Mouse (Mus musculus) liver, embryonic 12.5 days (tissue): ENCODE measurements around the gene Itsn1. TPM values are rescaled to one million over a fixed set of nuclear protein-coding genes. Genes with fewer than 3 reads are reported as not detected.

ENCODE experiments used
- ATAC-seq: fragments of 200-750 bp; cut with Nextera tagmentation; 2 replicates; pipeline ENCODE4 v1.8.0; 2017; ENCODE audit warnings: moderate number of reproducible peaks, mild to moderate bottlenecking, moderate library complexity
- H3K27ac ChIP-seq: fragments of 300-500 bp; sonication (generic); 2 replicates; pipeline ENCODE4 v1.5.1; 2016; ENCODE audit warnings: mild to moderate bottlenecking
- H3K27me3 ChIP-seq: fragments of 300-500 bp; sonication (generic); replicated peaks from 2 replicates; pipeline ENCODE4 v1.6.1; 2016; ENCODE audit warnings: mild to moderate bottlenecking, moderate library complexity
- H3K36me3 ChIP-seq: fragments of 300-500 bp; sonication (generic); 2 replicates; pipeline ENCODE4 v1.6.1; 2016; ENCODE audit warnings: mild to moderate bottlenecking, moderate library complexity
- H3K4me1 ChIP-seq: fragments of 300-500 bp; sonication (generic); 2 replicates; pipeline ENCODE4 v1.6.1; 2016
- H3K4me2 ChIP-seq: fragments of 300-500 bp; sonication (generic); 2 replicates; pipeline ENCODE4 v1.6.1; 2016; ENCODE audit warnings: mild to moderate bottlenecking, moderate library complexity
- H3K4me3 ChIP-seq: fragments of 300-500 bp; sonication (generic); 2 replicates; pipeline ENCODE4 v1.5.1; 2016; ENCODE audit warnings: mild to moderate bottlenecking, moderate library complexity
- H3K9ac ChIP-seq: fragments of 300-500 bp; sonication (generic); 2 replicates; pipeline ENCODE4 v1.6.1; 2016; ENCODE audit warnings: mild to moderate bottlenecking, moderate library complexity
- H3K9me3 ChIP-seq: fragments of 300-500 bp; sonication (generic); replicated peaks from 2 replicates; pipeline ENCODE4 v1.6.1; 2016; ENCODE audit warnings: mild to moderate bottlenecking, moderate library complexity
- WGBS: fragments of 180-500 bp; shearing (Covaris S2); methylation state at CpG from one replicate; pipeline ENCODE4 v1.1.7; 2016; ENCODE audit not compliant: insufficient replicate concordance; 5-methylcytosine and 5-hydroxymethylcytosine counted together
- polyA plus RNA-seq: library from polyadenylated mRNA; unstranded; fragments of >200 nt; fragmentation: Nextera tagmentation; extraction: Ambion mirVana; gene quantifications from 2 replicates; pipeline ENCODE4 v1.2.1, GENCODE M21; 2016

Itsn1 gene
- polyA plus RNA-seq, 1 experiment from 2014 or later = 47.5 TPM

GRCm38 (mm10) chr16:91822325-91822724, 93.2 kb downstream of the Itsn1 start:
- WGBS = 63% methylated on average over 7 of the region's 7 CpGs
- peak overlapping the region; percentile 60 for H3K4me2 ChIP-seq
- peaks cover 89% of the 10 kb centered on the region for H3K36me3 ChIP-seq
- peaks cover 5% of the 10 kb centered on the region; the same call in 1 of the 2 replicates for H3K9me3 ChIP-seq
- peaks cover 68% of the 10 kb centered on the region for H3K4me1 ChIP-seq
- H3K9ac ChIP-seq = peak overlapping the region; percentile 44; the same call in 1 of the 2 replicates
- ATAC-seq = no peak
- peak overlapping the region; percentile 81 for H3K27ac ChIP-seq
- H3K27me3 ChIP-seq = peaks cover 4% of the 10 kb centered on the region; the same call in 1 of the 2 replicates
- no peak overlapping the region for H3K4me3 ChIP-seq

GRCm38 (mm10) chr16:91822759-91823158, 93.7 kb downstream of the Itsn1 start:
- peak overlapping the region; percentile 44 for H3K9ac ChIP-seq
- peak; percentile 88 for ATAC-seq
- H3K27me3 ChIP-seq = peaks cover 4% of the 10 kb centered on the region; the same call in 1 of the 2 replicates
- peak overlapping the region; percentile 15; the same call in 1 of the 2 replicates for H3K4me3 ChIP-seq
- peak overlapping the region; percentile 60 for H3K4me2 ChIP-seq
- H3K4me1 ChIP-seq = peaks cover 73% of the 10 kb centered on the region
- H3K9me3 ChIP-seq = peaks cover 5% of the 10 kb centered on the region; the same call in 1 of the 2 replicates
- WGBS = 43% methylated on average over 6 of the region's 6 CpGs
- peaks cover 89% of the 10 kb centered on the region for H3K36me3 ChIP-seq
- H3K27ac ChIP-seq = peak overlapping the region; percentile 81

- Histone ChIP-seq H3K9me3 (no peaks in the 10 kb centered on the region), H3K9ac (no peak overlapping the region; the same call in 1 of the 2 replicates), H3K27ac (peak overlapping the region; percentile 64), H3K4me2 (no peak overlapping the region; the same call in 1 of the 2 replicates), H3K36me3 (peaks cover 89% of the 10 kb centered on the region), H3K4me1 (peaks cover 73% of the 10 kb centered on the region), H3K4me3 (no peak overlapping the region), H3K27me3 (no peaks in the 10 kb centered on the region; the same call in 1 of the 2 replicates)
- ATAC-seq = peak; percentile 62
- WGBS = 16% methylated on average over 9 of the region's 9 CpGs
These were observed 96.8 kb downstream of the Itsn1 start for GRCm38 (mm10) chr16:91825774-91826325.

- Histone ChIP-seq H3K4me2 (no peak overlapping the region), H3K4me3 (no peak overlapping the region), H3K9me3 (no peaks in the 10 kb centered on the region), H3K36me3 (peaks cover 89% of the 10 kb centered on the region), H3K9ac (no peak overlapping the region), H3K4me1 (peaks cover 66% of the 10 kb centered on the region), H3K27me3 (no peaks in the 10 kb centered on the region; the same call in 1 of the 2 replicates), H3K27ac (peak overlapping the region; percentile 67)
- no peak for ATAC-seq
- WGBS = 83% methylated on average over 2 of the region's 2 CpGs
These were observed 97.8 kb downstream of the Itsn1 start for GRCm38 (mm10) chr16:91826893-91827292.

- peaks cover 89% of the 10 kb centered on the region for H3K36me3 ChIP-seq
- 0 out of 2 replicates have a peak overlapping the region, but pooled peaks have one; percentile 12 for H3K27ac ChIP-seq
These were observed 98.4 kb downstream of the Itsn1 start for GRCm38 (mm10) chr16:91827456-91827855.

GRCm38 (mm10) chr16:91828160-91828559, 99.1 kb downstream of the Itsn1 start:
- ATAC-seq = no peak
- H3K4me1 ChIP-seq = peaks cover 53% of the 10 kb centered on the region
- 79% methylated on average over 7 of the region's 7 CpGs for WGBS
- H3K36me3 ChIP-seq = peaks cover 87% of the 10 kb centered on the region
- no peak overlapping the region for H3K4me2 ChIP-seq
- H3K27me3 ChIP-seq = no peaks in the 10 kb centered on the region; the same call in 1 of the 2 replicates
- H3K27ac ChIP-seq = peak overlapping the region; percentile 59; the same call in 1 of the 2 replicates
- no peak overlapping the region for H3K9ac ChIP-seq
- H3K9me3 ChIP-seq = no peaks in the 10 kb centered on the region
- no peak overlapping the region for H3K4me3 ChIP-seq

More at GRCm38 (mm10) chr16:91827456-91827855, 98.4 kb downstream of the Itsn1 start:
- Histone ChIP-seq H3K27me3 (no peaks in the 10 kb centered on the region; the same call in 1 of the 2 replicates), H3K9me3 (no peaks in the 10 kb centered on the region), H3K9ac (no peak overlapping the region), H3K4me3 (no peak overlapping the region), H3K4me2 (no peak overlapping the region), H3K4me1 (peaks cover 60% of the 10 kb centered on the region)
- 75% methylated on average over 5 of the region's 5 CpGs for WGBS
- ATAC-seq = no peak

GRCm38 (mm10) chr16:91828603-91829002, 99.5 kb downstream of the Itsn1 start:
- WGBS = 69% methylated on average over 5 of the region's 5 CpGs
- H3K27ac ChIP-seq = no peak overlapping the region

GRCm38 (mm10) chr16:91829121-91829520, 100.0 kb downstream of the Itsn1 start:
- no peak overlapping the region for H3K4me2 ChIP-seq
- 79% methylated on average over 5 of the region's 5 CpGs for WGBS
- H3K27ac ChIP-seq = no peak overlapping the region
- peaks cover 82% of the 10 kb centered on the region for H3K36me3 ChIP-seq
- no peak overlapping the region for H3K9ac ChIP-seq
- H3K4me3 ChIP-seq = no peak overlapping the region
- ATAC-seq = no peak
- peaks cover 44% of the 10 kb centered on the region for H3K4me1 ChIP-seq
- H3K27me3 ChIP-seq = no peaks in the 10 kb centered on the region; the same call in 1 of the 2 replicates
- H3K9me3 ChIP-seq = no peaks in the 10 kb centered on the region

More at GRCm38 (mm10) chr16:91828603-91829002, 99.5 kb downstream of the Itsn1 start:
- H3K27me3 ChIP-seq = no peaks in the 10 kb centered on the region; the same call in 1 of the 2 replicates
- ATAC-seq = no peak
- no peak overlapping the region for H3K4me3 ChIP-seq
- H3K4me1 ChIP-seq = peaks cover 49% of the 10 kb centered on the region
- H3K36me3 ChIP-seq = peaks cover 87% of the 10 kb centered on the region
- no peak overlapping the region for H3K4me2 ChIP-seq
- H3K9ac ChIP-seq = no peak overlapping the region
- H3K9me3 ChIP-seq = no peaks in the 10 kb centered on the region

GRCm38 (mm10) chr16:91830260-91830659, 101.2 kb downstream of the Itsn1 start:
- no peak overlapping the region for H3K9ac ChIP-seq
- no peak overlapping the region for H3K4me3 ChIP-seq
- peaks cover 34% of the 10 kb centered on the region for H3K4me1 ChIP-seq
- no peaks in the 10 kb centered on the region; the same call in 1 of the 2 replicates for H3K27me3 ChIP-seq
- no peak overlapping the region for H3K27ac ChIP-seq
- H3K36me3 ChIP-seq = peaks cover 79% of the 10 kb centered on the region
- H3K4me2 ChIP-seq = no peak overlapping the region
- no peak for ATAC-seq
- WGBS = 92% methylated on average over 23 of the region's 23 CpGs
- H3K9me3 ChIP-seq = no peaks in the 10 kb centered on the region

- H3K36me3 ChIP-seq = peaks cover 70% of the 10 kb centered on the region
- H3K4me3 ChIP-seq = no peak overlapping the region
- H3K27me3 ChIP-seq = no peaks in the 10 kb centered on the region; the same call in 1 of the 2 replicates
- H3K9me3 ChIP-seq = no peaks in the 10 kb centered on the region
- 81% methylated on average over 5 of the region's 5 CpGs for WGBS
- no peak overlapping the region for H3K4me2 ChIP-seq
- H3K9ac ChIP-seq = no peak overlapping the region
- no peak for ATAC-seq
- H3K4me1 ChIP-seq = peaks cover 13% of the 10 kb centered on the region
- no peak overlapping the region for H3K27ac ChIP-seq
These were observed 104.0 kb downstream of the Itsn1 start for GRCm38 (mm10) chr16:91833121-91833520.

- H3K27me3 ChIP-seq = no peaks in the 10 kb centered on the region; the same call in 1 of the 2 replicates
- H3K27ac ChIP-seq = no peak overlapping the region
- peaks cover 69% of the 10 kb centered on the region for H3K36me3 ChIP-seq
- no peaks in the 10 kb centered on the region for H3K9me3 ChIP-seq
- WGBS = 80% methylated on average over 2 of the region's 2 CpGs
- H3K9ac ChIP-seq = no peak overlapping the region
- H3K4me1 ChIP-seq = peaks cover 9% of the 10 kb centered on the region
- H3K4me2 ChIP-seq = no peak overlapping the region
- no peak for ATAC-seq
- H3K4me3 ChIP-seq = no peak overlapping the region
These were observed 104.5 kb downstream of the Itsn1 start for GRCm38 (mm10) chr16:91833558-91833957.

- H3K4me1 ChIP-seq = 0 out of 2 replicates have a peak, but pooled peaks cover 8% of the 10 kb centered on the region
- WGBS = 90% methylated on average over 1 of the region's 1 CpGs
- H3K4me3 ChIP-seq = no peak overlapping the region
- H3K27ac ChIP-seq = no peak overlapping the region
- peaks cover 67% of the 10 kb centered on the region for H3K36me3 ChIP-seq
- no peak for ATAC-seq
- no peak overlapping the region for H3K4me2 ChIP-seq
- no peaks in the 10 kb centered on the region; the same call in 1 of the 2 replicates for H3K27me3 ChIP-seq
- no peaks in the 10 kb centered on the region for H3K9me3 ChIP-seq
- no peak overlapping the region for H3K9ac ChIP-seq
These were observed 104.9 kb downstream of the Itsn1 start for GRCm38 (mm10) chr16:91833981-91834380.
